Mouse (Mus musculus): ENCODE measurements around the gene Prl6a1. TPM values are rescaled to one million over a fixed set of nuclear protein-coding genes. Genes with fewer than 3 reads are reported as not detected.

Prl6a1 gene
- 0.41 TPM for polyA plus RNA-seq (2017; shearing (Covaris generic))

GRCm38 (mm10) chr13:27312334-27313225, at the start of gene Prl6a1:
Gene Prl6a1 (plus strand): TSS chr13:27312627.

GRCm38 (mm10) chr13:27345373-27345772, 32.9 kb downstream of the Prl6a1 start, which contains the start of gene Prl8a2:
Gene Prl8a2 (plus strand): TSS chr13:27345673.

Other genes starting within 250 kb of the Prl6a1 start
- gene Prl3d1, start 218.4 kb upstream of the Prl6a1 start, polyA plus RNA-seq (2017; shearing (Covaris generic)) = not detected
- gene Prl3d2, start 190.9 kb upstream of the Prl6a1 start, polyA plus RNA-seq (2017; shearing (Covaris generic)) = not detected
- gene Prl3d3, start 155.8 kb upstream of the Prl6a1 start, polyA plus RNA-seq (2017; shearing (Covaris generic)) = not detected
- gene Prl3c1, start 116.0 kb upstream of the Prl6a1 start, polyA plus RNA-seq (2017; shearing (Covaris generic)) = not detected
- not detected for gene Prl3b1, start 70.8 kb upstream of the Prl6a1 start, polyA plus RNA-seq (2017; shearing (Covaris generic))
- not detected for gene Prl3a1, start 53.2 kb upstream of the Prl6a1 start, polyA plus RNA-seq (2017; shearing (Covaris generic))
- not detected for gene Prl8a2, start 33.0 kb downstream of the Prl6a1 start, polyA plus RNA-seq (2017; shearing (Covaris generic))
- gene Prl2b1, start 78.2 kb downstream of the Prl6a1 start, polyA plus RNA-seq (2017; shearing (Covaris generic)) = not detected
- not detected for gene Prl8a6, start 126.1 kb downstream of the Prl6a1 start, polyA plus RNA-seq (2017; shearing (Covaris generic))
- not detected for gene Prl8a8, start 200.6 kb downstream of the Prl6a1 start, polyA plus RNA-seq (2017; shearing (Covaris generic))